Mouse (Mus musculus): Measurements from ENCODE around the gene Cldn4. TPM values are rescaled to one million over a fixed set of nuclear protein-coding genes. Genes with fewer than 3 reads are reported as not detected.

Gene Cldn4
- polyA plus RNA-seq, 3 experiments from 2014 or later: not detected

Other genes starting within 250 kb of the Cldn4 start
- gene Eln, start 199.6 kb downstream of the Cldn4 start, polyA plus RNA-seq (2017; shearing (Covaris generic)): under 1 TPM in 1 of 3 experiments, not detected in 2; 0.19 TPM
- not detected for gene Tmem270, start 40.2 kb downstream of the Cldn4 start, polyA plus RNA-seq (2017; shearing (Covaris generic))
- gene Cldn13, start 31.4 kb downstream of the Cldn4 start, polyA plus RNA-seq (2017; shearing (Covaris generic)): not detected
- gene Mettl27, start 14.6 kb downstream of the Cldn4 start, polyA plus RNA-seq (2017; shearing (Covaris generic)): 10 to 100 TPM in 2 of 3 experiments, 1 to 10 TPM in 1; 6.3 to 17.2 (median 12.0) TPM
- gene Cldn3, start 39.3 kb upstream of the Cldn4 start, polyA plus RNA-seq (2017; shearing (Covaris generic)): not detected
- gene Abhd11, start 62.2 kb upstream of the Cldn4 start, polyA plus RNA-seq (2017; shearing (Covaris generic)): 10 to 100 TPM; 26.7 to 80.0 (median 60.4) TPM
- 10 to 100 TPM in 2 of 3 experiments, 1 to 10 TPM in 1; 4.4 to 24.9 (median 20.8) TPM for gene Stx1a, start 76.5 kb upstream of the Cldn4 start, polyA plus RNA-seq (2017; shearing (Covaris generic))
- 10 to 100 TPM; 18.9 to 32.0 (median 30.4) TPM for gene Dnajc30, start 117.3 kb upstream of the Cldn4 start, polyA plus RNA-seq (2017; shearing (Covaris generic))
- gene Bud23, start 118.0 kb upstream of the Cldn4 start, polyA plus RNA-seq (2017; shearing (Covaris generic)): 10 to 100 TPM; 63.3 to 71.1 (median 67.0) TPM
- not detected for gene Vps37d, start 131.3 kb upstream of the Cldn4 start, polyA plus RNA-seq (2017; shearing (Covaris generic))
- not detected for gene Mlxipl, start 143.0 kb upstream of the Cldn4 start, polyA plus RNA-seq (2017; shearing (Covaris generic))
- gene Tbl2, start 202.7 kb upstream of the Cldn4 start, polyA plus RNA-seq (2017; shearing (Covaris generic)): 1 to 10 TPM; 5.2 to 9.2 (median 5.8) TPM
- gene Bcl7b, start 221.3 kb upstream of the Cldn4 start, polyA plus RNA-seq (2017; shearing (Covaris generic)): 10 to 100 TPM; 39.0 to 55.4 (median 54.2) TPM
- gene Baz1b, start 240.3 kb upstream of the Cldn4 start, polyA plus RNA-seq (2017; shearing (Covaris generic)): 10 to 100 TPM; 25.0 to 27.5 (median 26.0) TPM